20 mouse cellular contexts compared by ENCODE assay signal in genomic region chr3:148770310-148770709, GRCm38 (mm10).
"Had no signal": no experiment of that assay in that cellular context is flagged by ENCODE, and none has a peak within 500 bp of the region (broad histone marks: within the 10 kb centered on the region; RNA-seq: fewer than 3 reads in every experiment).

No protein-coding gene starts in this region.

- H3K27me3 ChIP-seq: lung, embryonic 15.5 days; midbrain, embryonic 13.5 days; midbrain, embryonic 15.5 days; neural tube, embryonic 12.5 days; stomach, embryonic 15.5 days had no signal

- H3K4me2 ChIP-seq: lung, embryonic 15.5 days; midbrain, embryonic 11.5 days; midbrain, embryonic 13.5 days; midbrain, embryonic 15.5 days; neural tube, embryonic 12.5 days; stomach, embryonic 15.5 days had no signal

- H3K4me3 ChIP-seq: lung, embryonic 15.5 days; megakaryocyte, embryonic 14.5 days; midbrain, embryonic 13.5 days; midbrain, embryonic 15.5 days; neural tube, embryonic 12.5 days; stomach, embryonic 15.5 days had no signal

- ATAC-seq: lung, postnatal 0 days; midbrain, embryonic 13.5 days; midbrain, embryonic 15.5 days had no signal

- H3K4me1 ChIP-seq: lung, embryonic 15.5 days; midbrain, embryonic 15.5 days; stomach, embryonic 15.5 days had no signal

- H3K9me3 ChIP-seq: lung, embryonic 15.5 days; megakaryocyte, embryonic 14.5 days; midbrain, embryonic 13.5 days; midbrain, embryonic 15.5 days; neural tube, embryonic 12.5 days; stomach, embryonic 15.5 days had no signal

- H3K9ac ChIP-seq: lung, embryonic 15.5 days; midbrain, embryonic 13.5 days; midbrain, embryonic 15.5 days; neural tube, embryonic 12.5 days; stomach, embryonic 15.5 days had no signal

- H3K27ac ChIP-seq: lung, embryonic 15.5 days; macrophage; midbrain, embryonic 13.5 days; midbrain, embryonic 15.5 days; neural tube, embryonic 12.5 days; stomach, embryonic 15.5 days; stomach, postnatal 0 days had no signal

- H3K36me3 ChIP-seq: lung, embryonic 15.5 days; midbrain, embryonic 13.5 days; midbrain, embryonic 15.5 days; neural tube, embryonic 12.5 days; stomach, embryonic 15.5 days had no signal

- DNase-seq: lung, adult 18-20 months; lung, postnatal 14 days; lung, postnatal 36 days; right cerebral cortex, adult 18-20 months; right cerebral cortex, postnatal 25 days; right cerebral cortex, postnatal 4 days; spleen, adult 18-20 months; thymus, adult 2 months; thymus, postnatal 25 days; thymus, postnatal 4 days had no signal
